Mouse (Mus musculus) v-Abl transformed pro-B cells (cell line): ENCODE data around the gene Sds.

Source experiments
- in situ Hi-C, 2 experiments: fragments of 400-800 bp; cut with MboI; formaldehyde crosslinking; loops; one replicate each; pipeline ENCODE4 v1.15.1; 2025; ENCODE audit not compliant: unreplicated experiment in 2 of 2

The Sds gene

GRCm38 (mm10) chr5:120477993-120478392, 1.7 kb downstream of the Sds start:
- in situ Hi-C loops = loop anchor here in 1 of 2 experiments (25.0 kb wide), 1 partner anchor 259 kb away; the partner anchor contains the start of gene Oas2

GRCm38 (mm10) chr5:120479538-120479937, 3.2 kb downstream of the Sds start:
- in situ Hi-C loops = loop anchor here in 1 of 2 experiments (25.0 kb wide), 1 partner anchor 258 kb away; the partner anchor contains the start of gene Oas2

- in situ Hi-C loops = loop anchor here in 1 of 2 experiments (25.0 kb wide), 1 partner anchor 256 kb away; the partner anchor contains the start of gene Oas2
Observed at GRCm38 (mm10) chr5:120481205-120481604, 4.9 kb downstream of the Sds start.

- in situ Hi-C loops = loop anchor here in 1 of 2 experiments (25.0 kb wide), 1 partner anchor 254 kb away; the partner anchor contains the start of gene Oas2
Observed at GRCm38 (mm10) chr5:120483399-120483798, 7.1 kb downstream of the Sds start.

- in situ Hi-C loops = loop anchor here in 1 of 2 experiments (25.0 kb wide), 1 partner anchor 249 kb away; the partner anchor contains the start of gene Oas2
Observed at GRCm38 (mm10) chr5:120487844-120488243, 11.5 kb downstream of the Sds start.

- in situ Hi-C loops = loop anchor here in 1 of 2 experiments (25.0 kb wide), 1 partner anchor 247 kb away; the partner anchor contains the start of gene Oas2
Observed at GRCm38 (mm10) chr5:120490679-120491192, 14.4 kb downstream of the Sds start.

- in situ Hi-C loops = loop anchor here in 1 of 2 experiments (25.0 kb wide), 1 partner anchor 245 kb away; the partner anchor contains the start of gene Oas2
Observed at GRCm38 (mm10) chr5:120492437-120492836, 16.1 kb downstream of the Sds start.

GRCm38 (mm10) chr5:120493440-120493839, 17.1 kb downstream of the Sds start:
- in situ Hi-C loops = loop anchor here in 1 of 2 experiments (25.0 kb wide), 1 partner anchor 244 kb away; the partner anchor contains the start of gene Oas2

- in situ Hi-C loops = loop anchor here in 1 of 2 experiments (25.0 kb wide), 1 partner anchor 243 kb away; the partner anchor contains the start of gene Oas2
Observed at GRCm38 (mm10) chr5:120493873-120494395, 17.6 kb downstream of the Sds start.

- in situ Hi-C loops = loop anchor here in 1 of 2 experiments (25.0 kb wide), 1 partner anchor 242 kb away; the partner anchor contains the start of gene Oas2
Observed at GRCm38 (mm10) chr5:120495064-120495702, 18.9 kb downstream of the Sds start.

- in situ Hi-C loops = loop anchor here in 1 of 2 experiments (25.0 kb wide), 1 partner anchor 242 kb away; the partner anchor contains the start of gene Oas2
Observed at GRCm38 (mm10) chr5:120495703-120496226, 19.4 kb downstream of the Sds start.

- in situ Hi-C loops = loop anchor here in 1 of 2 experiments (25.0 kb wide), 1 partner anchor 240 kb away; the partner anchor contains the start of gene Oas2
Observed at GRCm38 (mm10) chr5:120497071-120497470, 20.7 kb downstream of the Sds start.

- in situ Hi-C loops = loop anchor here in 1 of 2 experiments (25.0 kb wide), 1 partner anchor 238 kb away; the partner anchor contains the start of gene Oas2
Observed at GRCm38 (mm10) chr5:120499202-120499601, 22.9 kb downstream of the Sds start.

- in situ Hi-C loops = loop anchor here (5.0 to 10.0 kb wide), 3 partner anchors 104 to 174 kb away; no protein-coding TSS in a partner anchor
Observed at GRCm38 (mm10) chr5:120500609-120501008, 24.3 kb downstream of the Sds start.

GRCm38 (mm10) chr5:120502147-120502621, 25.9 kb downstream of the Sds start:
- in situ Hi-C loops = loop anchor here (5.0 to 10.0 kb wide), 3 partner anchors 103 to 173 kb away; no protein-coding TSS in a partner anchor

GRCm38 (mm10) chr5:120502675-120503143, 26.4 kb downstream of the Sds start:
- in situ Hi-C loops = loop anchor here (5.0 to 10.0 kb wide), 3 partner anchors 102 to 172 kb away; no protein-coding TSS in a partner anchor

- in situ Hi-C loops = loop anchor here (5.0 to 10.0 kb wide), 3 partner anchors 102 to 172 kb away; no protein-coding TSS in a partner anchor
Observed at GRCm38 (mm10) chr5:120503144-120503795, 26.9 kb downstream of the Sds start, which contains the start of gene Plbd2. Gene Plbd2 (minus strand): TSS chr5:120503625.

- in situ Hi-C loops = loop anchor here (10.0 kb wide), 2 partner anchors 99 to 169 kb away; no protein-coding TSS in a partner anchor
Observed at GRCm38 (mm10) chr5:120505368-120505767, 29.0 kb downstream of the Sds start.

- in situ Hi-C loops = loop anchor here (10.0 kb wide), 2 partner anchors 99 to 169 kb away; no protein-coding TSS in a partner anchor
Observed at GRCm38 (mm10) chr5:120505781-120506180, 29.5 kb downstream of the Sds start.
